Mouse (Mus musculus) embryonic fibroblast, embryonic 13.5 days (primary cell): ENCODE data around the gene Cnot1.

Experiments used
- CTCF ChIP-seq: IDR thresholded peaks from 2 replicates; pipeline ENCODE4 v1.5.1; 2011; ENCODE audit warnings: mild to moderate bottlenecking, control low read depth, low read length, moderate library complexity, borderline replicate concordance; ENCODE audit not compliant: insufficient read depth
- POLR2A ChIP-seq: IDR thresholded peaks from 2 replicates; pipeline ENCODE4 v1.6.1; 2011; ENCODE audit warnings: low read depth, mild to moderate bottlenecking, control low read depth, low read length, moderate library complexity

DNA sequence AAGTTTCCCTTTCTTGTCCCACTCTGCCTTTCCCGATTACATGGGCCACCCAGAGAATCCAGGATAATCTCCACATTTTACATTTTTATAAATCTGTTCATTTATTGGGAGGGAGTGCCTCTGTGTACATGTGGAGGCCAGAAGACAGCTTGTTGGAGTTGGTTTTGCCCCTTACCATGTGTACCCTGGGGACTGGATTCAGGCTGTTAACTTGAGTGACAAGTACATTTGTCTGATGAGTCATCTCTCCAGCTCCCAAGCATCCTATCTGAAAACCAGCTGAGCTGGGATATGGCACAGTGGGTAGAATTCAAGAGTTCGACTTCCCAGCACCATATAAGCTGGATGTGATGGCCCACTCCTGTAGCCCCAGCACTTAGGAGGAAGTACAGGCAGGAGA lies 137.3 kb downstream of the Cnot1 start:
- TF ChIP-seq CTCF: no peak
- no peak for TF ChIP-seq POLR2A
